Mouse (Mus musculus): ENCODE measurements around the gene Zbtb17.

Gene Zbtb17

GRCm38 (mm10) chr4:141460481-141460880 is 16.0 kb downstream of the Zbtb17 start:
- no peak for DNase-seq (ENCODE audit: low spot score)

- DNase-seq (ENCODE audit: low spot score) = no peak
Observed at GRCm38 (mm10) chr4:141461088-141461487, 16.6 kb downstream of the Zbtb17 start.

GRCm38 (mm10) chr4:141461576-141461975 is 17.1 kb downstream of the Zbtb17 start:
- no peak for DNase-seq (ENCODE audit: low spot score)

DNA sequence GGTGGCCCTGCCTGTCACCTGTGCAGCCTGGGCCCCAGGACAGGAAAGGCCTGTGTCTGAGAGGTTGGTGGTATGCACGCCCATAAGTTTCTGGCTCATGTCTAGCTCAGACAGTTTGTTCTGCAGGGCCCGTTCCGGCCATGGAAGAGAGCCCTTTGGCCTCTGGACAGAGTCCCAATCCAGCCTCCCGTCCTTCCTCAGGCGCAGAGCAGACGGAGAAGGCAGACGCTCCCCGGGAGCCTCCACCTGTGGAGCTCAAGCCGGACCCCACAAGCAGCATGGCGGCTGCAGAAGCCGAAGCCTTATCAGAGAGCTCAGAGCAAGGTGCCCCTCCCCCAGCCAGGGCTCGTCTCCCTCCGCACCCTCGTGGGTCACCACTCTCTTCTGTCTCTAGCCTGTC is 19.0 kb downstream of the Zbtb17 start:
- no peak for DNase-seq (ENCODE audit: low spot score)

GRCm38 (mm10) chr4:141464722-141465121 is 20.3 kb downstream of the Zbtb17 start:
- no peak for DNase-seq (ENCODE audit: low spot score)

- DNase-seq (ENCODE audit: low spot score) = no peak
Observed at GRCm38 (mm10) chr4:141465512-141466288, 21.2 kb downstream of the Zbtb17 start.

DNA sequence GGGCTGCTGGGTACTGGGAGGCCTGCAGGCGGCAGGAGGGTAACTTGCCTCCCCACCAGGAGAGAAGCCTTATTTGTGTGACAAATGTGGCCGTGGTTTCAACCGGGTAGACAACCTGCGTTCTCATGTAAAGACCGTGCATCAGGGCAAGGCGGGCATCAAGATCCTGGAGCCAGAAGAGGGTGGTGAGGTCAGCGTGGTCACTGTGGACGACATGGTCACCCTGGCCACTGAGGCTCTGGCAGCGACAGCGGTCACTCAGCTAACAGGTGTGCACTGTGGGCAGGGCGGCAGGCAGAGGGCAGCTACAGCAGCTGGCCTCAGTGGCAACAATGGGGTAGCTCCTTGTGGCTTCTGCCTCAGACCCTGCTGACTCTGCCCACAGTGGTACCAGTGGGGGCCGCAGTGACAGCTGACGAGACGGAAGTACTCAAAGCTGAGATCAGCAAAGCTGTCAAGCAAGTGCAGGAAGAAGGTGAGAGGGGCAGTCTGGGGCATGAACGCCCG is 21.9 kb downstream of the Zbtb17 start:
- no peak for DNase-seq (ENCODE audit: low spot score)

DNA sequence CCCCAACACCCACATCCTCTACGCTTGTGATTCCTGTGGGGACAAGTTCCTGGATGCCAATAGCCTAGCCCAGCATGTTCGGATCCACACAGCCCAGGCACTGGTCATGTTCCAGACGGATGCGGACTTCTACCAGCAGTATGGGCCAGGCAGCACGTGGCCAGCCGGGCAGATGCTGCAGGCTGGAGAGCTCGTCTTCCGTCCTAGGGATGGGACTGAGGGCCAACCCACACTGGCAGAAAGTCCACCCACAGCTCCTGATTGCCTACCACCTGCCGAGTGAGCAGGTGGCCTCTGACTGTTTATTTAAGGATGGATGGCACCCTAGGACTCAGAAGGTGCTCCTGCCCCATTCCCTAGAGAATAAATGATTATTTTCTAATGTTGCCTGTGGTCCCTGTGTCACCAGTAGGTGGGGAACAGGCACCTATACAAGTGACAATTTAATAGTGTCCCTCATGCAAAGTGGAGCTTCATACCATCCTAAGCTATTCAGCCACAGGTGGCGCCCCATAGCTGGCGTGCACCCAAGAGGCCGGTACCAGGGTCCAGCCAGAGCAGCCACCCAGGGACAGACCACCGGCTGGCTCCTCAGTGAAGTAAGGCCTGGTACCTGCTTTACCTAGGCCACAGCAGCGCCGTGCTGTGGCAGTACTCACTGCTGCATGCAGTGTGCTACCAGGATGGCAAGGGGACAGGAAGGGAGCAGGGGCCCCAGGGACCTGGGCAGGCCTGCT is 22.6 kb downstream of the Zbtb17 start:
- no peak for DNase-seq (ENCODE audit: low spot score)

GRCm38 (mm10) chr4:141467581-141467927 is 23.1 kb downstream of the Zbtb17 start:
- no peak for DNase-seq (ENCODE audit: low spot score)

GRCm38 (mm10) chr4:141468576-141468975 is 24.1 kb downstream of the Zbtb17 start:
- DNase-seq (ENCODE audit: low spot score) = no peak

GRCm38 (mm10) chr4:141469343-141469742 is 24.9 kb downstream of the Zbtb17 start:
- DNase-seq (ENCODE audit: low spot score) = no peak

DNA sequence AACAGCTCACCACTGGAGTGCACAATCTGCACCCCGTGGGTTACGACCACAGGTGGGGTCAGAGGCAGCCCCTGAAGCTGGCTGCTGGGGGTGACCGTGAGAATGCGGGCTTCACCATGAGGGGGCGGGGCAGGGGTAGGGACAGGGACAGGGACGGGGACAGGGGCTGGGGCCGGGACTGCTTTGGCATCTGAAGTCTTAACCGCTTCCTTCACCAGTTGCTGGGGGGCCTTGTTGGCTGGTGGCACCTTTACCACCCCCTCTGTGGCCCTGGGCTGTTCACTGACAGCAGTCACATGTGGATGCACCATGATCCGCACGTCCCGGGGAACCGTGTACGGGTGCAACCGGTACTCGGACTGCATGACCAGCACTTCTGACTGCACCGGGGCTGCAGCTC is 27.0 kb downstream of the Zbtb17 start:
- DNase-seq (ENCODE audit: low spot score) = no peak

- DNase-seq (ENCODE audit: low spot score) = no peak
Observed at GRCm38 (mm10) chr4:141472641-141473321, 28.3 kb downstream of the Zbtb17 start.

- DNase-seq (ENCODE audit: low spot score) = no peak
Observed at GRCm38 (mm10) chr4:141474431-141474830, 30.0 kb downstream of the Zbtb17 start.

- DNase-seq (ENCODE audit: low spot score) = peak; percentile 51
Observed at GRCm38 (mm10) chr4:141477681-141478102, 33.2 kb downstream of the Zbtb17 start.

DNA sequence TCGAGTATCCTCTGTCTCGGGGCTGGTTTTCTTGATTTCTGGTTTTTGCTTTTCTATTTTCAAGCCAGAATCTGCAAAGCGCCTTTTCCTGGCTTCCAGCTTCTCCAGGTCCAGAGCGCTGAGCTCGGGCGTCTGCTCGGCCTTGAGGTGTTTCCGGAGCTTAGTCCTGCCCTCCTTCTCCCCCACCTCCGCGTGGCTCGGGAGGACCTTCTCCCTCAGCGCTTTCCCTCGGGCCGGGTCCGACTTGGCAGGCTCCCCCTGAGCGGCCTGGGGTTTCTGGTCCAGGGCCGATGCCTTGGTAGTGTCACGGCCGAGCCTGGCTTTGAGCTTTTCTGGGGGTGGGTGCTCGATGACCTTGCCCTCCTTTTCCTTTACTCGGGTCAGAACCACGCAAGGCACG is 33.8 kb downstream of the Zbtb17 start:
- no peak for DNase-seq (ENCODE audit: low spot score)

DNA sequence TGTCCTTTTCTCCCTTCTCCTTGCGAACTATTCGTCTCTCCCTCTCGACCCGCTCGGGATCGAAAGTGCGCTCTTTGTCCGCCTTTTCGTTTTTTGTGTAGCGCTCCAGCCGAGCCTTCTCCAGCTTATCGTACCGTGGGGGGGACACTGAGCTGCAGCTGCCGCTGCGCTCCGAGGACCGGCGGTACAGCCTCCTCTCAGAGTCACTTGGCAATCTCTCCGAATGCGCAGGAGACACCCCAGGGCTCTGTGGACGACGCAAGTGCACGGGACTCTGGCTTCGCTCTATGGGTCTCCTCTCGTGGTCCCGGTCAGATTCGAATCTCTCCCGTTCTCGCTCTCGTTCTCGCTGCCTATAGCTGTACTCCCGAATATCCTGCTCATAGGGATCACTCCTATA is 34.3 kb downstream of the Zbtb17 start:
- DNase-seq (ENCODE audit: low spot score) = no peak

DNA sequence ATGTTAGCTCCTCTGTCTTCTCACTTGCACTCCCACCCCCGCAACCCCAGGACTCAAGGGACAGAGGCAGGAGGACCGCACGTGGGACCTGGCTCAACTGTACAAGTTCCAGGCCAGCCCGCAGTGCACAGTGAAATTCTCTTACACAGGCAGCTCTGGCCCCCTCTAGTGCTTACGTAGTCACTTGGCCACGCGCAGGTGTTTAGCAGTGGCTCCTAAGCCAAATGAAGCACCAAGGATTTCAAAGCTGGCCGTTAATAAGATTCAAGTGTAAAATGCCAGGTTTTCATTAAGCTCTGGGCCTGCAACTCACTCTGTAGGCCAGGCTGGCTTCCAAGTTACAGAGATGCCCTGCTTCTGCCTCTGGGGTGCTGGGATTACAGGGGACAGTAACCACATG is 35.0 kb downstream of the Zbtb17 start:
- DNase-seq (ENCODE audit: low spot score) = no peak

- DNase-seq (ENCODE audit: low spot score) = no peak
Observed at GRCm38 (mm10) chr4:141484071-141484470, 39.6 kb downstream of the Zbtb17 start.

DNA sequence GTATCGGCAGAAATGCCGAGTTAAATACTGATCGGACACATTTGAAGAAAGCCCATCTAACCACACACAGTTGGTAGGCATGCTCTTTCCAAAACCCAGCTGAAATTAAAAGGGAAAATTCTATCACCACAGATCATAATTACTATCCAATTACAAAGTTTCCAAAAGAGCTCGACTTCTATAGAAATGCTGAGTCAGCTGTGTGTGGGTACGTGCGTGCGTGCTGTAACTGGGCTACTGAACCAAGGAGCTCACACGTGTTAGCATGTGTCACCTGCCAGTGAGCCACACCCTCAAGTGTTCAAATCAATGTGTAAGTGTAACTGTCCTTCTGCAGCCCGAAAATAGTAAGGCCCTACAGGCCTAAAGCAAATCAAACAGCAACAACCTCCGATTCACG is 43.1 kb downstream of the Zbtb17 start:
- DNase-seq (ENCODE audit: low spot score) = no peak

DNA sequence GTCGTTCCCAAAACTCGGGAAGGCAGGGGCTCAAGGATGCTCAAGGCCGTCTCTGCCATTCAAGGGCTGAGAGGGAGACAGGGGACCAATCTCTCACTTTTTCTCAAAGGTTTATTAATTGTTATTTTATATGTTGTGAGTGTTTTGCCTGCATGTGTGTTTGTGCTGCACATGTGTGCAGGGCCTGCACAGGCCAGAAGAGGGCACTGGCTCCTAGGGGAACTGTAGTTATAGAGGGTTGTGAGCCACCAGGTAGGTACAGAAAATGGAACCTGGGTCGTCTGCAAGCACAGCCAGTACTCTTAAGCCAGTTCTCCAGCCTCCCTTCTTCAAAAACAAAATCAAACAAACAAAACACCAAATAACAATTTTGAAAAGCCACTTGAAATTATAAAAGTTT is 44.2 kb downstream of the Zbtb17 start:
- no peak for DNase-seq (ENCODE audit: low spot score)

DNA sequence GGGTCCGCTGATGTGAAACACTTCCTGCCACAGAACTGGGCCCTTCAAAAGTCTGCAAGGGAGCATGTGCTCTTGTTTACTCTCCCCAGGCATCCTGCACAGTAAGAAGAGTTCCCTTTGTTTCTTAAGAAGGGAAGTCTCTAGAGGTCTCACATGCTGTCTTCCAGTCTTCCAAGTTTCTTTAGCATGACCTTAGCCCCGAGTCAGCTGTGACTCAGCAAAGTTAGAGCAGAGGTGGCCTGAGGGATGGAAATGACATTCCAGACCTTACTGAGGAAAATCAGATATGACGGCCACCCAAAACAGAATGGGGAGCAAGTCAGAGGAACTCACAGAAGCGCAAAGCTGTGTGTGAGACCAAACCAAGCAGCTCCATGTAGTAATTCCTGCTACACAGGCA is 56.2 kb downstream of the Zbtb17 start:
- DNase-seq (ENCODE audit: low spot score) = no peak

- no peak for DNase-seq (ENCODE audit: low spot score)
Observed at GRCm38 (mm10) chr4:141501058-141501457, 56.6 kb downstream of the Zbtb17 start.

All from spleen, adult 12 weeks (tissue).